Mouse (Mus musculus) forebrain, embryonic 11.5 days (tissue): Measurements from ENCODE around the gene Asap3. TPM values are rescaled to one million over a fixed set of nuclear protein-coding genes. Genes with fewer than 3 reads are reported as not detected.

Experiments
- ATAC-seq: fragments of 200-750 bp; cut with Nextera tagmentation; replicated peaks from 2 replicates; pipeline ENCODE4 v1.8.0; 2017; ENCODE audit warnings: moderate TSS enrichment; ENCODE audit not compliant: low FRiP score
- DNase-seq: peaks from one replicate; pipeline ENCODE4 v3.0.0-alpha.2; 2017; ENCODE audit warnings: low spot score
- H3K27ac ChIP-seq: fragments of 300-500 bp; sonication (generic); 2 replicates; pipeline ENCODE4 v1.5.1; 2014; ENCODE audit warnings: low read depth, low read length
- H3K27me3 ChIP-seq: fragments of 300-500 bp; sonication (generic); 2 replicates; pipeline ENCODE4 v1.6.1; 2014; ENCODE audit warnings: mild to moderate bottlenecking, low read length, mixed read lengths; ENCODE audit not compliant: control insufficient read depth, insufficient read depth
- H3K36me3 ChIP-seq: fragments of 300-500 bp; sonication (generic); 2 replicates; pipeline ENCODE4 v1.6.1; 2014; ENCODE audit warnings: mild to moderate bottlenecking, low read length, moderate library complexity, mixed read lengths; ENCODE audit not compliant: control insufficient read depth, insufficient read depth
- H3K4me1 ChIP-seq: fragments of 300-500 bp; sonication (generic); replicated peaks from 2 replicates; pipeline ENCODE4 v1.6.1; 2014; ENCODE audit warnings: low read length, mixed read lengths; ENCODE audit not compliant: control insufficient read depth, insufficient read depth
- H3K4me2 ChIP-seq: fragments of 300-500 bp; sonication (generic); 2 replicates; pipeline ENCODE4 v1.6.1; 2014; ENCODE audit warnings: low read depth, mild to moderate bottlenecking, low read length, moderate library complexity, mixed read lengths; ENCODE audit not compliant: severe bottlenecking
- H3K4me3 ChIP-seq: fragments of 300-500 bp; sonication (generic); 2 replicates; pipeline ENCODE4 v1.5.1; 2014; ENCODE audit warnings: low read depth, low read length
- H3K9ac ChIP-seq: fragments of 300-500 bp; sonication (generic); 2 replicates; pipeline ENCODE4 v1.6.1; 2014; ENCODE audit warnings: low read length
- H3K9me3 ChIP-seq: fragments of 300-500 bp; sonication (generic); 2 replicates; pipeline ENCODE4 v1.6.1; 2016; ENCODE audit warnings: low read length, mixed read lengths; ENCODE audit not compliant: control insufficient read depth
- WGBS: fragments of 180-500 bp; shearing (Covaris S2); extraction: QIAGEN DNeasy Blood & Tissue Kit; methylation state at CpG from one replicate; pipeline ENCODE4 v1.1.7; 2014; 5-methylcytosine and 5-hydroxymethylcytosine counted together
- polyA plus RNA-seq: library from polyadenylated mRNA; unstranded; fragments of >200 nt; fragmentation: Nextera tagmentation; extraction: Ambion mirVana; gene quantifications from 2 replicates; pipeline ENCODE4 v1.2.1, GENCODE M21; 2014

The Asap3 gene
- polyA plus RNA-seq, 1 experiment from 2014 or later: 4.3 TPM

DNA sequence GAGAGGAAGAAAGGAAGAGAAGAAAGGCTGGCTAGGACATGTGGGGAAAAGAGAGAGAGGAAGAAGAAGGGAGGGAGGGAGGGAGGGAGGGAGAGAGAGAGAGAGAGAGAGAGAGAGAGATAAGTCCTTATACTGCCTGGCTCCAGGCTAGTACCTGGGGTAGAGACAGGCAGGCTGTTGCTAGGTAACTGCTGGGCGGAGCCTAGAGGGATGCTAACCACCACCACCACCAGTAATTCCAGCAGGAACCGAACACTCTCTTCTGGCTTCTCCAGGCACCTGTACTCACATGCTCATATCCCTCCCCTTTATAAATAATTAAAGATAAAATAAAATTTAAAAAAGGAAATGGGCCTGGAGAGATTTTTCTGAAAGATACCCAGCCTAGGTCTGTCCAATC, 77.6 kb downstream of the Asap3 start:
- H3K27ac ChIP-seq: peak overlapping the region; percentile 92; the same call in 1 of the 2 replicates
- peak overlapping the region; percentile 3; the same call in 1 of the 2 replicates for H3K4me2 ChIP-seq
- ATAC-seq (no peak), DNase-seq (peak; percentile 59)
- H3K36me3 ChIP-seq: peaks cover 5% of the 10 kb centered on the region
- H3K4me1 ChIP-seq: peaks cover 29% of the 10 kb centered on the region
- peaks cover 1% of the 10 kb centered on the region; the same call in 1 of the 2 replicates for H3K9me3 ChIP-seq
- H3K9ac ChIP-seq: peak overlapping the region; percentile 60; the same call in 1 of the 2 replicates
- WGBS: 19% methylated on average over 2 of the region's 2 CpGs
- peaks cover 1% of the 10 kb centered on the region; the same call in 1 of the 2 replicates for H3K27me3 ChIP-seq
- H3K4me3 ChIP-seq: no peak overlapping the region

DNA sequence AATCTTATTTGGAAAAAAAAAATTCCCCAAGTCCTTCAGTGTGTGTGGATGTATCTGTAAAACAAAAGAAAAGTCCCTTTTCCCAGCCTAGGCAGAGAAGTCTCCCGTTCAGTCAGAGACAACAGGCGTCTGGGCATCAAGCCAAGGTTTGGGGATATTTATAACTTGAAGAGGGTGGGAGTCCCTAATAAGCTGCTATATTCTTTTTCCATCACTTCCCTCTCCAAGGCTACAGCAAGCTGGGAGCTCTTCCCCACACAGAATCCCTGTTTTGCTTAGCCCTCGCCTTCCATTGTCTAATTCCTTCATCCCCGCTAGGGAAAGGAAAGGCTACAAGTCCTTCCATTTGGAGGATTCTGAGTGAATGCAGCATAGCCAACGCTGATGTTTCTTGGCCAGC, 78.3 kb downstream of the Asap3 start, which contains the start of gene Zfp46:
TSS of gene Zfp46 (plus strand) at position 229 of the 400 bp plus-strand sequence.
- Histone ChIP-seq H3K27me3 (peaks cover 5% of the 10 kb centered on the region; the same call in 1 of the 2 replicates), H3K9me3 (peaks cover 3% of the 10 kb centered on the region; the same call in 1 of the 2 replicates), H3K36me3 (peaks cover 5% of the 10 kb centered on the region), H3K9ac (peak within 1 kb of the TSS; percentile 74), H3K4me3 (peak within 1 kb of the TSS; percentile 59), H3K4me1 (peaks cover 29% of the 10 kb centered on the region), H3K27ac (peak within 1 kb of the TSS; percentile 92), H3K4me2 (peak within 1 kb of the TSS; percentile 90)
- no peak for ATAC-seq
- 35% methylated on average over 5 of the region's 5 CpGs for WGBS
- peak; percentile 63 for DNase-seq

DNA sequence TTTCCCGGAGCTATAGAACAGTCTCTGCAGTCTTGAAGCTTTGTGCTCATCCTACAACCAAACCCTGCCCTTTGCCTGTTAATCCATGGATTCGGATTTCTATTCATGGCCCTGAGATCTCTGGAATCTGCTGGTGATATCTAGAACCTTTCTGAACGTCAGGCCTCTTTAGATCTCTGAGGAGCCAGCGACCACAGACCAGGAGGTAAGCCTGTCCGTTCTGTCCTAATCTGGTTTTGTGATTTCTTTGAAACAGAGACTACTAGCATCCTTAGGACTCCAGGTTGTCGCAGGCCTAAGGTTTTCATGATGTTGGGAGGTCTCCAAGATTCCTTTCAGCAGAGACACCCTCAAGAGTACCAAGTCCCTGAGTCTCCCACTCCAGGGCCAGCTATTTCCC, 78.7 kb downstream of the Asap3 start:
- no peak for DNase-seq
- Histone ChIP-seq H3K4me3 (peak overlapping the region; percentile 59), H3K4me2 (peak overlapping the region; percentile 90), H3K36me3 (peaks cover 5% of the 10 kb centered on the region), H3K4me1 (peaks cover 31% of the 10 kb centered on the region), H3K27ac (peak overlapping the region; percentile 92), H3K9me3 (peaks cover 3% of the 10 kb centered on the region; the same call in 1 of the 2 replicates), H3K9ac (peak overlapping the region; percentile 74), H3K27me3 (peaks cover 10% of the 10 kb centered on the region)
- WGBS: 30% methylated on average over 6 of the region's 6 CpGs
- no peak for ATAC-seq

DNA sequence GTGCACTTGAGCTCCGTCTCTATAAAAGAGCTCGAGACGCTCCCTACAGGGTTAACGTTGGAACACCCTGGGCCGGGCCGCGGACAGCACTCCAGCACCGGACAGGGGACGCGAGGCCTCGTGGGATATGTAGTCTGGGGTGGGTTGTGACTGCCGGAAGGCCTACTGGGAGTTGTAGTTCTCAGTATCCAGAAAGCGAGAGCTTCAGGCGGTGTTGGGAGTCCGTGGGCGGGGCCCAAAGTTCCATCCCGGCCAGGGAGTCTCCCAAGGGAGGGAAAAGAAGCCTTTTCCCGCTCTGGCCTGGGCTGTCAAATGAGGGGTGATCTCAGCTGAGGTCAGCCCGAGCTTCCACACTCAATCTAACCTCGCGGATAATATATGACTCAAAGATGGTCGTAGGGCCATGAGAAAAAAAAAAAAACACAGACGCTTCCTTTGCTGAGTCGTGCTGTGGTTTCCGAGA, 79.2 kb downstream of the Asap3 start:
- peak; percentile 95 for DNase-seq
- H3K4me2 ChIP-seq: peak overlapping the region; percentile 90
- WGBS: under 1% methylated on average over 25 of the region's 25 CpGs
- H3K27ac ChIP-seq: peak overlapping the region; percentile 92
- ATAC-seq: peak; percentile 93
- peak overlapping the region; percentile 74 for H3K9ac ChIP-seq
- peaks cover 9% of the 10 kb centered on the region for H3K36me3 ChIP-seq
- peaks cover 36% of the 10 kb centered on the region for H3K4me1 ChIP-seq
- H3K9me3 ChIP-seq: peaks cover 3% of the 10 kb centered on the region; the same call in 1 of the 2 replicates
- peaks cover 14% of the 10 kb centered on the region for H3K27me3 ChIP-seq
- H3K4me3 ChIP-seq: peak overlapping the region; percentile 59

DNA sequence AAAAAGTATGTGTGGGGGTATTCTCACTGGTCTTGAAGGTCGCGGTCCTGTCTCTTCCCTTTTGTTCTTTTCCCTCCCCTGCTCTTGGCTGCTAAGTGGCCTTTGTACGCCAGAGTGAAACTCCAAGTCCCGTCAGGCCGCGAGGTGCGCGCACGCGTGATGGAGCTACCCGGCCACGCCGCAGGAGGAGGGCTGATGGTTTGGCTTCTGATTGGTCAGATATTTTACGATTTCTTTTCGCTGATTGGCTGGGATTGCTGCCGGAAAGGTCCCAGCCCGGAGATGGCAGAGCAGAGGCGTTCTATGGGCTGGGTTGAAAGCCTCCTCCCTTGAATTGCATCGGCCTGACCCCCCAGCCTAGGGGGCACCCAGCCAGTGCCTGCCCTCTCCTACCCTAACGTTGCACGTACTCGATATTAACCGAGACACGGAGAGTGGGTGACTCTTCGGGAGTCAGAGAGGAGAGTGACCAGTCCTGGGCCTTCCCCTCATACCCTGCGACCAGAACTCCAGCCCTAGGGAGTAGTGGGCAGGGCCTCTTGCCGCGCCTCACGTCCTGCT, 79.7 kb downstream of the Asap3 start:
- Histone ChIP-seq H3K27me3 (peaks cover 17% of the 10 kb centered on the region), H3K27ac (peak overlapping the region; percentile 92), H3K36me3 (peaks cover 10% of the 10 kb centered on the region), H3K9me3 (peaks cover 3% of the 10 kb centered on the region; the same call in 1 of the 2 replicates), H3K9ac (peak overlapping the region; percentile 74), H3K4me3 (peak overlapping the region; percentile 59), H3K4me1 (peaks cover 39% of the 10 kb centered on the region), H3K4me2 (peak overlapping the region; percentile 90)
- ATAC-seq (peak; percentile 83), DNase-seq (peak; percentile 97)
- under 1% methylated on average over 29 of the region's 29 CpGs for WGBS

DNA sequence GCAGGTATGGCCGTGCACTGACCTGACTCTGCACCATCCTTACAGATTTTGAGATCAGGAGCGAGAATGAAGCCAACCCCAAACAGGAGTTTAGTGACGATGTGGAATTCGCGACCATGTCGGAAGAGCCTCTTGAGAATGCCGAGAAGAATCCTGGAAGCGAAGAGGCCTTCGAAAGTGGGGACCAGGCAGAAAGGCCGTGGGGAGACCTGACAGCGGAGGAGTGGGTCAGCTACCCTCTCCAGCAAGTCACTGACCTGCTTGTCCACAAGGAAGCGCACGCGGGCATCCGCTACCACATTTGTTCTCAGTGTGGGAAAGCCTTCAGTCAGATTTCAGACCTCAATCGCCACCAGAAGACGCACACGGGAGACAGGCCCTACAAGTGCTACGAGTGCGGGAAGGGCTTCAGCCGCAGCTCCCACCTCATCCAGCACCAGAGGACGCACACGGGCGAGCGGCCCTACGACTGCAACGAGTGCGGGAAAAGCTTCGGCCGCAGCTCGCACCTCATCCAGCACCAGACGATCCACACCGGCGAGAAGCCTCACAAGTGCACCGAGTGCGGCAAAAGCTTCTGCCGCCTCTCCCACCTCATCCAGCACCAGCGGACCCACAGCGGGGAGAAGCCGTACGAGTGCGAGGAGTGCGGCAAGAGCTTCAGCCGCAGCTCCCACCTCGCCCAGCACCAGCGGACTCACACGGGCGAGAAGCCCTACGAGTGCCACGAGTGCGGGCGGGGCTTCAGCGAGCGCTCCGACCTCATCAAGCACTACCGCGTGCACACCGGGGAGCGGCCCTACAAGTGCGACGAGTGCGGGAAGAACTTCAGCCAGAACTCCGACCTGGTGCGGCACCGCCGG, 84.0 kb downstream of the Asap3 start:
- peaks cover 13% of the 10 kb centered on the region for H3K36me3 ChIP-seq
- peaks cover 17% of the 10 kb centered on the region for H3K27me3 ChIP-seq
- WGBS: 25% methylated on average over 66 of the region's 66 CpGs
- no peak overlapping the region for H3K27ac ChIP-seq
- H3K4me3 ChIP-seq: peak overlapping the region; percentile 9; the same call in 1 of the 2 replicates
- ATAC-seq: no peak
- H3K9me3 ChIP-seq: peaks cover 3% of the 10 kb centered on the region; the same call in 1 of the 2 replicates
- H3K4me2 ChIP-seq: peak overlapping the region; percentile 13; the same call in 1 of the 2 replicates
- peaks cover 15% of the 10 kb centered on the region; the same call in 1 of the 2 replicates for H3K4me1 ChIP-seq
- DNase-seq: no peak
- peak overlapping the region; percentile 20; the same call in 1 of the 2 replicates for H3K9ac ChIP-seq

DNA sequence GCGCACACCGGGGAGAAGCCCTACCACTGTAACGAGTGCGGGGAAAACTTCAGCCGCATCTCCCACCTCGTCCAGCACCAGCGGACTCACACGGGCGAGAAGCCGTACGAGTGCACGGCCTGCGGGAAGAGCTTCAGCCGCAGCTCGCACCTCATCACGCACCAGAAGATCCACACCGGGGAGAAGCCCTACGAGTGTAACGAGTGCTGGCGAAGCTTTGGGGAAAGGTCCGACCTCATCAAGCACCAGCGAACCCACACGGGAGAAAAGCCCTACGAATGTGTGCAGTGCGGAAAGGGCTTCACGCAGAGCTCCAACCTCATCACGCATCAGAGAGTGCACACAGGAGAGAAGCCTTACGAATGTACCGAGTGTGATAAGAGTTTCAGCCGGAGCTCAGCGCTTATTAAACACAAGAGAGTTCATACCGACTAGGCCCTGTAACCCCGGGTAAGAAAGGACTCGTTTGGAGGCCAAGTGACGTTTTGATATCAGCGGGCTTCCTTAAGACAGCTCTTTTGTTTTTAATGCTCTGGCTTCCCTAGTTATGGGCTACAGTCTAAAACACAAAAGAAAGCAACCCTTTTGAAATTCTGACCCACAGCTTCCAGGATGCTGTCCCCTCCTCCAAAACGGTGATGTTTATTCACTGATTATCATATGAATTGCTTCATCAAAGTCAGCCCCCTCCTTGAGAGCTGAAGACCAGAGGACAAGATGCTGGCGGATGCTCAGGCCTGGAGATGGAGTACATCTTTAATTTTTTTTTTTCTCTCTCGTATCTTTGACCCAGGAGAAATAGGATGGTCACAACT, 84.8 kb downstream of the Asap3 start:
- peaks cover 13% of the 10 kb centered on the region for H3K36me3 ChIP-seq
- H3K4me2 ChIP-seq: peak overlapping the region; percentile 13; the same call in 1 of the 2 replicates
- H3K4me1 ChIP-seq: peaks cover 15% of the 10 kb centered on the region; the same call in 1 of the 2 replicates
- peaks cover 17% of the 10 kb centered on the region for H3K27me3 ChIP-seq
- H3K4me3 ChIP-seq: no peak overlapping the region
- WGBS: 39% methylated on average over 39 of the region's 39 CpGs
- ATAC-seq: no peak
- no peak overlapping the region for H3K27ac ChIP-seq
- peaks cover 3% of the 10 kb centered on the region; the same call in 1 of the 2 replicates for H3K9me3 ChIP-seq
- H3K9ac ChIP-seq: no peak overlapping the region
- peak; percentile 63 for DNase-seq
